11 mouse cellular contexts compared by ENCODE assay signal in the genomic region with DNA sequence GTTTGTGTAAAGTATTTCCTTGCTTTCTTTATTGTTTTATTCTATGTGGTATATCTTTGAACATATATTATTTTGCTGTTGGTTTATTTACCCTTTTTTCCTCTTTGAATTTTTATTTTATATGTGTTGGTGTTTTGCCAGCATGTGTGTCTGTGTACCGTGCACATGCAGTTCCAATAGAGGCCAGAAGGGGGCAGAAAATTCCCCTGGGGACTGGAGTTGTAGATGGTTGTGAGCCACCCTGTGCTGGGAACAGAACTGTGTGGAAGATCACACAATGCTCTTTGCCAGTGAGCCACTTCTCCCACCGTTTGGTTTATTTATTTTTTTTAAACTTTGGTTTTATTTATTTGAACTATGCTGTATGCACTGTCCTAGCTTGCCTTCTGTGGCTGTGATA. TPM values are rescaled to one million over a fixed set of nuclear protein-coding genes. Genes with fewer than 3 reads are reported as not detected.
DNase-seq lines count a peak whose midpoint lies in the region; ATAC-seq and TF ChIP-seq lines count a peak whose summit lies in the region.
"Had no signal": no experiment of that assay in that cellular context is flagged by ENCODE, and none has a peak within 500 bp of the region (broad histone marks: within the 10 kb centered on the region; RNA-seq: fewer than 3 reads in every experiment).

No protein-coding gene starts in this region.

- H3K9me3 ChIP-seq in forebrain, embryonic 14.5 days (replicated peaks; ENCODE audit: control insufficient read depth, low read length), result no peaks in the 10 kb centered on the region
- no peaks in the 10 kb centered on the region for H3K9me3 ChIP-seq in forebrain, embryonic 12.5 days
- H3K9me3 ChIP-seq in kidney, postnatal 0 days (replicated peaks; ENCODE audit: low read length), result no peaks in the 10 kb centered on the region
- H3K9me3 ChIP-seq: embryonic facial prominence, embryonic 13.5 days had no signal

- peak; percentile 63 for TF ChIP-seq CTCF in kidney, postnatal 0 days (IDR thresholded peaks at IDR 0.05; ENCODE audit: low read depth)

- no peak for ATAC-seq in forebrain, embryonic 14.5 days
- ATAC-seq in forebrain, embryonic 12.5 days (ENCODE audit: low FRiP score), result no peak
- ATAC-seq in kidney, postnatal 0 days (replicated peaks; ENCODE audit: low FRiP score, low read depth), result no peak

- H3K36me3 ChIP-seq in forebrain, embryonic 14.5 days (ENCODE audit: control insufficient read depth, insufficient read depth, low read length), result peaks cover 41% of the 10 kb centered on the region
- H3K36me3 ChIP-seq in forebrain, embryonic 12.5 days (replicated peaks), result peaks cover 30% of the 10 kb centered on the region
- 0 out of 2 replicates have a peak, but pooled peaks cover 2% of the 10 kb centered on the region for H3K36me3 ChIP-seq in kidney, postnatal 0 days (ENCODE audit: insufficient read depth, low read length)
- no peaks in the 10 kb centered on the region for H3K36me3 ChIP-seq in splenic B cell, adult 2 months (ENCODE audit: control insufficient read depth, insufficient read depth, low read length, poor library complexity, severe bottlenecking)
- H3K36me3 ChIP-seq: G1E had no signal

- no peak overlapping the region for H3K27ac ChIP-seq in forebrain, embryonic 14.5 days (ENCODE audit: low read depth, low read length)
- H3K27ac ChIP-seq in forebrain, embryonic 12.5 days, result no peak overlapping the region
- no peak overlapping the region for H3K27ac ChIP-seq in kidney, postnatal 0 days
- H3K27ac ChIP-seq: embryonic facial prominence, embryonic 13.5 days had no signal

- no peak overlapping the region for H3K9ac ChIP-seq in forebrain, embryonic 14.5 days (ENCODE audit: low read length)
- no peak overlapping the region for H3K9ac ChIP-seq in forebrain, embryonic 12.5 days
- H3K9ac ChIP-seq in kidney, postnatal 0 days (ENCODE audit: low read depth, low read length), result no peak overlapping the region
- H3K9ac ChIP-seq: embryonic facial prominence, embryonic 13.5 days had no signal

- no peak overlapping the region for H3K4me3 ChIP-seq in forebrain, embryonic 14.5 days (ENCODE audit: low read depth, low read length)
- H3K4me3 ChIP-seq in forebrain, embryonic 12.5 days (replicated peaks), result no peak overlapping the region
- H3K4me3 ChIP-seq in kidney, postnatal 0 days (replicated peaks; ENCODE audit: low read depth, low read length), result no peak overlapping the region
- H3K4me3 ChIP-seq: embryonic facial prominence, embryonic 13.5 days had no signal

- H3K27me3 ChIP-seq in forebrain, embryonic 14.5 days (replicated peaks; ENCODE audit: control insufficient read depth, insufficient read depth, low read length), result no peaks in the 10 kb centered on the region
- H3K27me3 ChIP-seq in forebrain, embryonic 12.5 days, result no peaks in the 10 kb centered on the region
- no peaks in the 10 kb centered on the region for H3K27me3 ChIP-seq in kidney, postnatal 0 days (ENCODE audit: insufficient read depth, low read length)
- H3K27me3 ChIP-seq in splenic B cell, adult 2 months (ENCODE audit: control insufficient read depth, insufficient read depth, low read length, poor library complexity, severe bottlenecking), result no peaks in the 10 kb centered on the region
- H3K27me3 ChIP-seq: embryonic facial prominence, embryonic 13.5 days had no signal

- H3K4me2 ChIP-seq in forebrain, embryonic 14.5 days (ENCODE audit: low read length), result no peak overlapping the region
- H3K4me2 ChIP-seq in forebrain, embryonic 12.5 days, result no peak overlapping the region
- H3K4me2 ChIP-seq in kidney, postnatal 0 days (ENCODE audit: low read length), result no peak overlapping the region
- H3K4me2 ChIP-seq: embryonic facial prominence, embryonic 13.5 days had no signal

- no peaks in the 10 kb centered on the region for H3K4me1 ChIP-seq in forebrain, embryonic 14.5 days (ENCODE audit: control insufficient read depth, insufficient read depth, low read length)
- H3K4me1 ChIP-seq in forebrain, embryonic 12.5 days, result peaks cover 6% of the 10 kb centered on the region; the same call in 1 of the 2 replicates
- no peaks in the 10 kb centered on the region for H3K4me1 ChIP-seq in kidney, postnatal 0 days (replicated peaks; ENCODE audit: insufficient read depth, low read length)

- DNase-seq in forebrain, embryonic 14.5 days (ENCODE audit: low spot score), result peak; percentile 24
- DNase-seq in thymus, postnatal 25 days, result peak; percentile 3
- DNase-seq in thymus, postnatal 36 days, result no peak
- no peak for DNase-seq in kidney, postnatal 0 days (ENCODE audit: low spot score)
- DNase-seq in splenic B cell, adult 2 months (ENCODE audit: low read depth, low spot score), result peak; percentile 37
- DNase-seq in urinary bladder, adult 18-20 months (ENCODE audit: low spot score in 2 of 2), result no peak
- no peak for DNase-seq in spleen, postnatal 36 days (ENCODE audit: low spot score in 2 of 2)

- WGBS in forebrain, embryonic 14.5 days, result 84% methylated on average over 2 of the region's 2 CpGs
- 79% methylated on average over 2 of the region's 2 CpGs for WGBS in forebrain, embryonic 12.5 days
- WGBS in kidney, postnatal 0 days, result 52% methylated on average over 2 of the region's 2 CpGs

RNA-seq across cellular contexts. Expression of gene Cavin4, which starts 29.3 kb away (rescaled TPM):
- polyA plus RNA-seq in forebrain, embryonic 14.5 days (2014; fragmentation: Nextera tagmentation; extraction: Ambion mirVana), result 1.1 and 1.5 TPM in 2 replicates
- polyA plus RNA-seq in forebrain, embryonic 12.5 days (2016; fragmentation: Nextera tagmentation; extraction: Ambion mirVana), result 1.9 and 2.1 TPM in 2 replicates
- polyA plus RNA-seq in kidney, postnatal 0 days (2015; fragmentation: Nextera tagmentation; extraction: Ambion mirVana), result 0.26 and 0.38 TPM in 2 replicates
- polyA plus RNA-seq: G1E; large intestine, adult 2 months had no signal

RNA-seq across cellular contexts. Expression of gene Tmeff1, which starts 49.1 kb away (rescaled TPM):
- polyA plus RNA-seq in forebrain, embryonic 14.5 days (2014; fragmentation: Nextera tagmentation; extraction: Ambion mirVana), result 126 and 168 TPM in 2 replicates
- 165 and 166 TPM in 2 replicates for polyA plus RNA-seq in forebrain, embryonic 12.5 days (2016; fragmentation: Nextera tagmentation; extraction: Ambion mirVana)
- polyA plus RNA-seq in kidney, postnatal 0 days (2015; fragmentation: Nextera tagmentation; extraction: Ambion mirVana), result 33.9 and 37.7 TPM in 2 replicates
- polyA plus RNA-seq: G1E had no signal

Comparison
In these comparisons a context has a peak if more than half of its experiments do, and no peak if none do; other contexts are left out.
1. DNase-seq: peak in forebrain, embryonic 14.5 days (single experiment), thymus, postnatal 25 days (single experiment) and splenic B cell, adult 2 months (single experiment); none in thymus, postnatal 36 days (0 of 2), kidney, postnatal 0 days (single experiment), urinary bladder, adult 18-20 months (0 of 2) and spleen, postnatal 36 days (0 of 2).